8 mouse cellular contexts compared by ENCODE assay signal in the genomic region with DNA sequence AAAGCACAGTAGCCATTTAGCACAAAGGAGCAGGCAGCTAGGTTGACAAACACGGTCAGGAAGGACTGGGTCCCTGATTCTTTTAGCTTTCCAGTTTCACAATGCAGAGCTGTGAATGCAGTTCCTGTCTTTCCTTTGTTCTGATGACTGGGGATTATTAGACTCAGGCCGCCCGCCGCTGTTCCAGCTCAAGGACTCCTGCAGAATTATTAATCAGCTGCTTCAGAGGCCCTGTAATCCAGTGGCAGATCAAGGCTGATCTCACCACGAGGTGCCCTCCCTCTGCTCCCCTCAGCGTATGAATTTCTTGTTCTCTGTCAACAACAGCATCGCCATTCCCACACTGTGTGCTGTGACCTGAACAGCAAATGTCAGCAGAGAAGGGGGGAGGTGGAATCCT.
DNase-seq lines count a peak whose midpoint lies in the region; ATAC-seq lines count a peak whose summit lies in the region.

No protein-coding gene starts in this region.

- no peak overlapping the region for H3K4me3 ChIP-seq in forebrain, embryonic 12.5 days (replicated peaks)
- H3K4me3 ChIP-seq in midbrain, embryonic 13.5 days (replicated peaks): no peak overlapping the region

- H3K4me1 ChIP-seq in forebrain, embryonic 12.5 days: peaks cover 68% of the 10 kb centered on the region
- H3K4me1 ChIP-seq in midbrain, embryonic 13.5 days (replicated peaks): peaks cover 81% of the 10 kb centered on the region

- H3K36me3 ChIP-seq in forebrain, embryonic 12.5 days (replicated peaks): peaks cover 30% of the 10 kb centered on the region
- H3K36me3 ChIP-seq in midbrain, embryonic 13.5 days: peaks cover 22% of the 10 kb centered on the region

- ATAC-seq in forebrain, embryonic 12.5 days (ENCODE audit: low FRiP score): peak; percentile 91
- peak; percentile 92 for ATAC-seq in midbrain, embryonic 13.5 days

- 1% methylated on average over 7 of the region's 7 CpGs for WGBS in forebrain, embryonic 12.5 days
- 4% methylated on average over 7 of the region's 7 CpGs for WGBS in midbrain, embryonic 13.5 days

- H3K27me3 ChIP-seq in forebrain, embryonic 12.5 days: peaks cover 23% of the 10 kb centered on the region; the same call in 1 of the 2 replicates
- no peaks in the 10 kb centered on the region for H3K27me3 ChIP-seq in midbrain, embryonic 13.5 days

- peak overlapping the region; percentile 36; the same call in 1 of the 2 replicates for H3K9ac ChIP-seq in forebrain, embryonic 12.5 days
- H3K9ac ChIP-seq in midbrain, embryonic 13.5 days (replicated peaks): peak overlapping the region; percentile 58

- H3K4me2 ChIP-seq in forebrain, embryonic 12.5 days: 0 out of 2 replicates have a peak overlapping the region, but pooled peaks have one; percentile 19
- no peak overlapping the region for H3K4me2 ChIP-seq in midbrain, embryonic 13.5 days (replicated peaks)

- peak; percentile 33 to 44 for DNase-seq in cerebellum, postnatal 10 days
- no peak for DNase-seq in cerebellum, postnatal 14 days
- DNase-seq in Muller cell, postnatal 12 days (ENCODE audit: inconsistent ontology term): peak; percentile 83
- peak; percentile 66 for DNase-seq in kidney, postnatal 14 days
- DNase-seq in B cell, adult 2 months: no peak
- no peak for DNase-seq in T-cell, adult 2 months (ENCODE audit: low spot score)

- peak overlapping the region; percentile 98 for H3K27ac ChIP-seq in forebrain, embryonic 12.5 days
- H3K27ac ChIP-seq in midbrain, embryonic 13.5 days: peak overlapping the region; percentile 99

- H3K9me3 ChIP-seq in forebrain, embryonic 12.5 days: no peaks in the 10 kb centered on the region
- no peaks in the 10 kb centered on the region for H3K9me3 ChIP-seq in midbrain, embryonic 13.5 days

Comparison
In these comparisons a context has a peak if more than half of its experiments do, and no peak if none do; other contexts are left out.
1. DNase-seq: peak in cerebellum, postnatal 10 days (2 of 2), Muller cell, postnatal 12 days (single experiment) and kidney, postnatal 14 days (single experiment); none in cerebellum, postnatal 14 days (0 of 2), B cell, adult 2 months (0 of 2) and T-cell, adult 2 months (single experiment).